Mouse (Mus musculus) lung, embryonic 16.5 days (tissue): ENCODE measurements around the gene S100a8. TPM values are rescaled to one million over a fixed set of nuclear protein-coding genes. Genes with fewer than 3 reads are reported as not detected.

Source experiments
- ATAC-seq: fragments of 200-750 bp; cut with Nextera tagmentation; 2 replicates; pipeline ENCODE4 v1.8.0; 2017; ENCODE audit warnings: low read depth, mild to moderate bottlenecking, moderate library complexity
- H3K27ac ChIP-seq: fragments of 300-500 bp; sonication (generic); 2 replicates; pipeline ENCODE4 v1.5.1; 2014; ENCODE audit warnings: mild to moderate bottlenecking, control low read depth, low read length
- H3K27me3 ChIP-seq: fragments of 300-500 bp; sonication (generic); 2 replicates; pipeline ENCODE4 v1.6.1; 2014; ENCODE audit warnings: low read depth, low read length, mixed read lengths; ENCODE audit not compliant: control insufficient read depth, insufficient read depth
- H3K36me3 ChIP-seq: fragments of 300-500 bp; sonication (generic); 2 replicates; pipeline ENCODE4 v1.6.1; 2014; ENCODE audit warnings: low read length; ENCODE audit not compliant: control insufficient read depth, insufficient read depth
- H3K4me1 ChIP-seq: fragments of 300-500 bp; sonication (generic); replicated peaks from 2 replicates; pipeline ENCODE4 v1.6.1; 2014; ENCODE audit warnings: low read length, mixed read lengths; ENCODE audit not compliant: control insufficient read depth, insufficient read depth
- H3K4me2 ChIP-seq: fragments of 300-500 bp; sonication (generic); 2 replicates; pipeline ENCODE4 v1.6.1; 2014; ENCODE audit warnings: low read depth, low read length, control low read depth
- H3K4me3 ChIP-seq: fragments of 300-500 bp; sonication (generic); 2 replicates; pipeline ENCODE4 v1.5.1; 2014; ENCODE audit warnings: mild to moderate bottlenecking, low read length, control low read depth
- H3K9ac ChIP-seq: fragments of 300-500 bp; sonication (generic); 2 replicates; pipeline ENCODE4 v1.6.1; 2014; ENCODE audit warnings: low read length, control low read depth
- H3K9me3 ChIP-seq: fragments of 300-500 bp; sonication (generic); 2 replicates; pipeline ENCODE4 v1.6.1; 2016; ENCODE audit warnings: low read length; ENCODE audit not compliant: control insufficient read depth
- WGBS: fragments of 180-500 bp; shearing (Covaris S2); extraction: QIAGEN DNeasy Blood & Tissue Kit; methylation state at CpG from one replicate; pipeline ENCODE4 v1.1.7; 2014; 5-methylcytosine and 5-hydroxymethylcytosine counted together
- polyA plus RNA-seq: library from polyadenylated mRNA; unstranded; fragments of >200 nt; fragmentation: Nextera tagmentation; extraction: Ambion mirVana; gene quantifications from 2 replicates; pipeline ENCODE4 v1.2.1, GENCODE M21; 2015

S100a8 gene
- polyA plus RNA-seq, 1 experiment from 2014 or later: 27.3 TPM

- Histone ChIP-seq H3K4me3 (no peak overlapping the region), H3K4me2 (no peak overlapping the region), H3K9ac (no peak overlapping the region), H3K4me1 (no peaks in the 10 kb centered on the region), H3K9me3 (no peaks in the 10 kb centered on the region), H3K27ac (no peak overlapping the region), H3K36me3 (no peaks in the 10 kb centered on the region), H3K27me3 (no peaks in the 10 kb centered on the region)
- WGBS: 19% methylated on average over 4 of the region's 4 CpGs
- ATAC-seq: no peak
Measured at GRCm38 (mm10) chr3:90708523-90709202, 39.9 kb downstream of the S100a8 start.

GRCm38 (mm10) chr3:90709591-90710460 is 41.0 kb downstream of the S100a8 start:
- Histone ChIP-seq H3K27me3 (no peaks in the 10 kb centered on the region), H3K4me2 (no peak overlapping the region), H3K36me3 (no peaks in the 10 kb centered on the region), H3K4me1 (no peaks in the 10 kb centered on the region), H3K9me3 (no peaks in the 10 kb centered on the region), H3K27ac (no peak overlapping the region), H3K9ac (no peak overlapping the region), H3K4me3 (no peak overlapping the region)
- 40% methylated on average over 12 of the region's 12 CpGs for WGBS
- ATAC-seq: peak; percentile 26; the same call in 1 of the 2 replicates

Other genes with a start within 250 kb of the S100a8 start
- gene Ints3, start 235.4 kb upstream of the S100a8 start, polyA plus RNA-seq: 28.7 and 28.8 TPM in 2 replicates
- gene Npr1, start 203.1 kb upstream of the S100a8 start, polyA plus RNA-seq: 24.3 and 25.0 TPM in 2 replicates
- gene Ilf2, start 192.9 kb upstream of the S100a8 start, polyA plus RNA-seq: 171 and 189 TPM in 2 replicates
- 86.4 and 88.5 TPM in 2 replicates for gene Snapin, start 177.9 kb upstream of the S100a8 start, polyA plus RNA-seq
- 118 and 125 TPM in 2 replicates for gene Chtop, start 159.5 kb upstream of the S100a8 start, polyA plus RNA-seq
- gene S100a1, start 154.6 kb upstream of the S100a8 start, polyA plus RNA-seq: 59.3 and 73.2 TPM in 2 replicates
- 59.1 and 63.3 TPM in 2 replicates for gene S100a13, start 154.5 kb upstream of the S100a8 start, polyA plus RNA-seq
- 11.7 and 16.4 TPM in 2 replicates for gene S100a14, start 142.1 kb upstream of the S100a8 start, polyA plus RNA-seq
- 241 and 257 TPM in 2 replicates for gene S100a16, start 131.7 kb upstream of the S100a8 start, polyA plus RNA-seq
- 0.25 and 1.1 TPM in 2 replicates for gene S100a3, start 108.4 kb upstream of the S100a8 start, polyA plus RNA-seq
- gene S100a2, start 78.7 kb upstream of the S100a8 start, polyA plus RNA-seq: not detected in 2 replicates
- gene Gm42674, start 67.1 kb upstream of the S100a8 start, polyA plus RNA-seq: not detected in 2 replicates
- gene S100a4, start 65.2 kb upstream of the S100a8 start, polyA plus RNA-seq: 12.1 and 12.8 TPM in 2 replicates
- not detected in 2 replicates for gene S100a5, start 60.5 kb upstream of the S100a8 start, polyA plus RNA-seq
- gene S100a6, start 56.1 kb upstream of the S100a8 start, polyA plus RNA-seq: 184 and 203 TPM in 2 replicates
- gene S100a7a, start 15.0 kb upstream of the S100a8 start, polyA plus RNA-seq: 0.11 and 0.21 TPM in 2 replicates
- 13.1 and 32.2 TPM in 2 replicates for gene S100a9, start 26.7 kb downstream of the S100a8 start, polyA plus RNA-seq
- not detected in 2 replicates for gene Pglyrp4, start 57.9 kb downstream of the S100a8 start, polyA plus RNA-seq
- not detected in 2 replicates for gene Gm5849, start 108.9 kb downstream of the S100a8 start, polyA plus RNA-seq